Mouse (Mus musculus) hindbrain, embryonic 14.5 days (tissue): Measurements from ENCODE around the gene Sirt5. TPM values are rescaled to one million over a fixed set of nuclear protein-coding genes. Genes with fewer than 3 reads are reported as not detected.

Experiments used
- polyA plus RNA-seq: library from polyadenylated mRNA; unstranded; fragments of >200 nt; fragmentation: Nextera tagmentation; extraction: Ambion mirVana; gene quantifications from 2 replicates; pipeline ENCODE4 v1.2.1, GENCODE M21; 2014

The Sirt5 gene
- polyA plus RNA-seq, 1 experiment from 2014 or later: 30.3 TPM

Other genes starting within 250 kb of the Sirt5 start
- 82.5 and 91.4 TPM in 2 replicates for gene Tbc1d7, start 194.0 kb upstream of the Sirt5 start, polyA plus RNA-seq
- gene Gfod1, start 61.3 kb upstream of the Sirt5 start, polyA plus RNA-seq: 3.6 and 3.7 TPM in 2 replicates
- 161 and 195 TPM in 2 replicates for gene Nol7, start 32.9 kb downstream of the Sirt5 start, polyA plus RNA-seq
- gene Ranbp9, start 115.8 kb downstream of the Sirt5 start, polyA plus RNA-seq: 14.8 and 16.8 TPM in 2 replicates
- gene Mcur1, start 194.7 kb downstream of the Sirt5 start, polyA plus RNA-seq: 8.6 and 9.5 TPM in 2 replicates